Mouse (Mus musculus) urinary bladder, postnatal 36 days (tissue): ENCODE measurements at regions not wholly inside any gene's neighbourhood (a gene's known extent, or its start where the extent isn't known, plus 50 kb on each side); places are given as distances from the start of the nearest gene placed in this dataset.
A peak's percentile ranks its signal among the peaks of the same experiment; 100 is the strongest.

Source experiments
- DNase-seq, 2 experiments: peaks; one replicate each; pipeline ENCODE4 v3.0.0; 2022; ENCODE audit warnings: low spot score in 2 of 2, mixed read lengths in 1 of 2

DNA sequence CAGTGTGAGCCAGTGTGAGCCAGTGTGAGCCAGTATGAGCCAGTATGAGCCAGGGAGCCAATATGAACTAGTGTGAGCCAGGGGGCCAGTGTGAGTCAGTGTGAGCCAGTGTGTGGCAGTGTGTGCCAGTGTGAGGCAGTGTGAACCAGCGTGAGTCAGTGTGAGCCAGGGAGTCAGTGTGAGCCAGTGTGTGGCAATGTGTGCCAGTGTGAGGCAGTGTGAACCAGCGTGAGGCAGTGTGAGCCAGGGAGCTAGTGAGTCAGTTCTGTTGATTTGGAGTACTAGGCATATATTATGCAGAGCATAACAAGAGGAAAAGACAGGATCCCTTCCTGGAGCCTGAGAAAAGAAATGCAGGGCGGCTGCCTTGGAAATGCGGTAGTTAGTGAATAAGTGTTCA, 82.7 kb upstream of the Zfhx3 start:
- DNase-seq: no peak

DNA sequence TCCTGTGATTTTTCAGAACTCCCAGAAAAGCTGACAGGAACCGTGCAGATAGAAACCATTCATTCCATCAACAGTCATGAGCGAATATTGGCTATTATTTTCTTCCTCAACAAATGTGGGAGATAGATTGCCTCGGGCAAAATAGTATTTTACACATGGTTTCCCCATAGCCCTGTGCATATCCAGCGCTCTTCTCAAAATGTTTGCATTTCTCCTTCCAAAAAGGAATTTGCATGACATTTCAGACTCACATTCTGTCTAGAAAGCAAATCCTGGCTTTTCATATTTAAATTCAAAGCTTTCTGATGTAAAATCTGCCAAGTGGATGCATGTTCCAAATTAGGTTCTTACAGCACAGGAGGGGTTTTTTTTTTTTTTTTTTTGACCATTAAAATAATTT, 82.2 kb upstream of the Zfhx3 start:
- no peak for DNase-seq

DNA sequence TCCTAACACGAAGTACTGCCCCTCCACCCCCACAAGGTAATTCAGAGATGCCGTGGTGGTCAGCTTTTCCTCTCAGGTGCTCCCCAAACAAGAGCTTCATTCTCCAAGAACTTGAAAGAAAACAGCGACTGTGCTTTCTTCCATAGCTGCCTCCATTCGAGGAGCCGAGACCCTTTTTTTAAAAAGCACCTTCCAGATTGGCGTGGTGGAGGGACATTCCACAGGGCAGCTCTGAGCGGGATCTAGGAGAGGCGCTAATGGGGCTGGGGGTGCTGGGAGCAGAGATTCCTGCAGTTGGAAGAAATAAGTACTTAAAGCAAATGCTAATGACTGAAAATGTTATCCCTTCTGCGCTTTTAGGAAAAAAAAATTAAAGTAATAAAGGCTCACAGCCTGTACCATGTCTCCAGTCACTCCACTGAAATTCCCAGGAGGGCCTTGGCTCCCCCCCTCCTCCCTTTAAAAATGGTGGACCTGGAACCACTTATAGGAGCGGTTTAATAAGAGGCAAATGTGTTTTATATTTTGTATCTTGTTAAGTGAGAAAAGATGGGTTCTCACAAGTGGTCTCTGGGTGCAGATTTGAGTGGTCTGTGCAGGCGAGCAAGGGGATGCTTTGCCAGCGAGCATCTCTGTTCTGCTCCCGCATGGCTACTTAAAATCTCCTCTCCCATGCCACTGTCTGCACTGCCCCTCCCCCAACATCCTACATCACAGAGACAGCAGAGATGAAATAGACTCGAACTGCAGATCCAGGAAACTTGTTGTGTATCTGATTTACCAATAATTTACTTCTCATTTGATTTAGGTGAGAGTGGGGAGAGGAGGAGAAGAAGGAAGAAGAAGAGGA, 77.4 kb upstream of the Zfhx3 start:
- no peak for DNase-seq

DNA sequence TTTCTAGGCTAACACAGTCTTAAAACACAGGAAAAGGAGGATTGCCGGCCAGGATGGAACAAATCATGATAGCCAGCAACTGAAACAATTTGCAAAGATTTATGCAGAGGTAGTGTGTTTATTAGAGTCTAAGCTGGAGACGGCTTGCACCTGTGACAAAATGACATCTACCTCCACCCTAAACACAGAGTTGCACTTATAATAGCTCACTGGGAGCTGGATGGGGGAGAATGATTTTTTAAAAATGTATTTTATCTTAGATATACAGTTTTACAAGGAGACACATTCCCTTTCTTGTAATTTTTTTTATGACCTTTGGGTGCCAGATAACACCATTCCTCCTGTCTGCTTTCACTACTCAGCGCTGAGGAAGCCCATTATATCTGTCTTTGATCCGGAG, 76.7 kb upstream of the Zfhx3 start:
- no peak for DNase-seq

DNA sequence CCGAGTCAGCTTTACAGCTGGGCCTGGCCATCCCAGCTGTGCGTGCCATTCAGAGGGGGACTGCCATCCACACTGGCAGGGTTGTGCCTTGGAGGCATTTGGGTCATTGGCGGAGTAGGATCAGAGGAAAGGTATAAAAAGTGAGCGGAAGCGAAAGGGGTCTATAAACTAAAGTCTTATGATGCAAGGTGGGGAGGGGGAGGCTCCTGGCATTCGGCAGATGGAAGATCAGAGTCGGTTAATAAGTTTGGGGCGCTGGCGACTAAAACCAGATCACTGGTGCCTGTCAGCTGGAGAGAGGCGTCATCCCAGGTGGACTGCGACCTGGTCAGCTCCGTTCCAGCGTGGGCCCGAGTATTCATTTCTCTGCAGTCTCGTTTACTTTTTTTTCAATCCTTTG, 70.7 kb upstream of the Zfhx3 start:
- no peak for DNase-seq

DNA sequence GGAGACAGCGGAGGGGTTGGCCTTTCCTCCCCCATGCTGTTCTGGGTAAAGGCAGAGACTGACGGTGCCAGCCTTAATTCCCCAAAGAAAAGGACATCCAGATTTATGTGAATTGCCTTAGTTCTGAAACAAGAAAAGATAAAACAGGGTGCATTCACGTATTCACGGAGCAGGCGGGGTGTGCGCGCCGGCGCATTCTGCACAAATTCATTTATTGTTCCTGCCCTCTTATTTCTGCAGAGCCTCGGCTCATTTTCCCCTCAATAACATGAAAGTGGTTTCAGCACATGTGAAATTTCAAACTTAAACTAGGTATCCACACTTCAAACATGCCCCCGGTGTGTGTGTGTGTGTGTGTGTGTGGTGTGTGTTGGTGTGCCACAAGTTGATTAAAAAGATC, 70.3 kb upstream of the Zfhx3 start:
- no peak for DNase-seq

DNA sequence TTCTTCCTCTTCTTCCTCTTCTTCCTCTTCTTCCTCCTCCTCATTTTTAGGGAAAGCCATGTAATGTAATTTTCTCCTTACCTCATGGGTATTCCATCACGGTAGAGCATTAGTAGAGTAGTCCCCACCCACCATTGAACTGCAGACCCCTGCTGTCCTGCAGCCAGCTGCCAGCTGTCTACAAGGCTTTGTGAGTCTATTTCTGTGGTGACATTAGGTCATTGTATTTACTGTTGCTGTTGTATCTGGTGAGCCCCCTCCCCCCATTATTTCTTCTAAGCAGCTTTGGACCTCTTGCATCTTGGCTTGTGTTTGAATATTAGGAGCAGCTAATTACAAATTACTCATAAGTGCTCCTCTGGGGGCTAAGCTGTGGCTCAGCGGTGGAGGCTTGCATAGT, 66.0 kb upstream of the Zfhx3 start:
- DNase-seq: no peak

DNA sequence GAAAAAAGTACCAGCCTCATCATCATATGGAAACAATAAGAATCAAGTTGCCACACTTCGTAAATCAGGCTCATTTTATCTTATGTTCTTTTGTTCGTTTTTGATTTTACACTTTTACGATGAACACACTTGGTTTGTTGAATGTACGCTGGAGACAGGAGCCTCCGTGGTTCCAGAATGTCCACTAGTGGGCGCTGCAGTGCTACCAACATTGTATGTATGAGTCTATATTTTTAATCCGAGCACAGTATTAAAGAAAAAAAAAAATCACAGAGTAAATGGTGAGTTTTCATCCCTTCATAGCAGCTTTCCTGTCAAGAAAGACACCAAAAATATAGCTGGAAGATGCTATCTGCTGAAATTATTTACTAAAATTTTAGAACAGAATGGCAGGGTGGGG, 60.6 kb upstream of the Zfhx3 start:
- peak; percentile 47 to 60 for DNase-seq

DNA sequence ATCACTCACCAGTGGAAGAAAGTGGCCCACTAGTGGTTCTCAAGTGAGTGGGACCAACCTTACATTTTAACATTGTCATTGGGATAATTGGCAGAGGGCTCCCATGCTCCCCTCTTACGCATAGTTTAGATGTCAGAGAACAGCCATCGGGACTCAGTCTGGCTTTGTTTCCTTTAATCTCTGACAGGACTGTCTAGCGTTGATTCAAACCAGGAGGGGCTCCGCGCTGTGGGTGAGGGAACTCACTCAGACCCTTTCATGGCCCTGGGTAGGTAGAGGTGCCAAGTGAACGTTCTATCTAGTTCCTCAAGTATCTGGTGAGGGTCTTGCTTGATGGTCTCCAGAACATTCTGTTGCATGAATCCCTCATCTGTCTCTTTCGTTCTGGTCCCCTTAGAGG, 56.9 kb upstream of the Zfhx3 start:
- DNase-seq: no peak

DNA sequence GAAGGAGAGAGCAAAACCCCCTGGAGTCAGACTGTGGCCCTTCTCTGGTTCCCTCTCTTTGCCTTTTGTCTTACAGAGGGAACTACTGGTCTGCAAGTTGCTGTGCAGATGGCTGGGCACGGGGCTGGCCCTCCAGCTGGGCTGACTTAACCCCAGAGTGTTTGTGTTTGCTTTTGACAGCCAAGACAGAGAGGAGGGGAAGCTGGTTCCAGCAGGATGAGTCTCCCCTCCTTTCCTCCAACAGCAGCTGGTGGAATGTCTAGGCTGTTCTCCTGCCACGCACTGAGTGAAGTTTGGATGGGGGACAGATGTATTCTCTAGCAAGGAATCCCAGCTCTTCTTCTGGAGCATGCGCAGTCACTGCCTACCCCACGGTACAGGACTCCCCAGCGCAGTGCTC, 56.5 kb upstream of the Zfhx3 start:
- DNase-seq: no peak

DNA sequence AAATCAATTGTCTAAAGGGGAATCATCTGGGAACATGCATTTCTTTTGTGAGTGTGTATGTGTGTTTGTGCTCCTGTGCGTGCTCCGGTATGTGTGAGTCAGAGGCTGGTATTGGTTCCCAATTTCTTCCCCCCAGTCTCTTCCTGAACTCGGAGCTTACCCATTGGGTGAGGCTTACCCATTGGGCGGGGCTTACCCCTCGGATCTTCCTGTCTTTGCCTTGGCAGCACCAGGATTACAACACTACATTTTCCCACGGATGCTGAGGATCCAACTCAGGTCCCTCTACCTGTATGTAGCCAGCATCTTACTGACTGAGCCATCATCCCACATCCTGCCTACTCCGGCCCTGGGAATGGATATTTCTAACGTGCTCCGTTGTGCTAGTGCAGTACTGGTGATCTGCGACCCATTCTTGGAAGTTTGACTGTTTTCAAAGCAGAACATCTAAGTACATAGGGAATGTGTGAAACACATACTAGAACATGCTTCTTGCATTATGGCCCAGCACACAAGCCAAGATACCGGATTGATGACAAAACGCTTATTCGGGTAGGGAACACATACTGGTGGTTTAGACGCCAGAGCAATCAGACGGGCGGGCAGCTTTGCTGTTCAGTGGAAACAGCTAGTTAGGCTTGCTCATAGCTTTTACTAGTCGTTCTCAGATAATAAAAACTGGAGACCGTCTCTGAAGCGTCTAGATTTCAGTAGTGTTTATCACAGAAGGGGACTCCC, 55.8 kb upstream of the Zfhx3 start:
- no peak for DNase-seq

DNA sequence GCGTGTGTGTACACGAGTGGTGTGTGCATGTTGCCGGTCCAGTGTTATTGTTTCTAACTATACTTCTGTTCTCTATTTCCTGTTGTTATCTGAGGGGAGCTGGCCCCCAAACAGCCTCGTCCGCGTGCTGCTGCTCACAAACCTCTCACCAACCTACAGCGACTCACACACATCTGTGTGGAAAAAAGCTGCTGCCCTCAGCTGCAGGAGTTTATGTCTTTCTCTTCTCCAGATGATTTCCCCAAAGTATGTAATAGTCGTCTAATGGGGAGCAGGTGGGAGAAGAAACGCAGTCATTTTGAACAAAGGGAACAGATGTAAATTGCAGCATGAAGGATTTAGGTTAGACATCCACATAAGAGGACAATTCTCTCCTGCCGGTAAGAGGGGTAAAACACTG, 55.1 kb upstream of the Zfhx3 start:
- no peak for DNase-seq

DNA sequence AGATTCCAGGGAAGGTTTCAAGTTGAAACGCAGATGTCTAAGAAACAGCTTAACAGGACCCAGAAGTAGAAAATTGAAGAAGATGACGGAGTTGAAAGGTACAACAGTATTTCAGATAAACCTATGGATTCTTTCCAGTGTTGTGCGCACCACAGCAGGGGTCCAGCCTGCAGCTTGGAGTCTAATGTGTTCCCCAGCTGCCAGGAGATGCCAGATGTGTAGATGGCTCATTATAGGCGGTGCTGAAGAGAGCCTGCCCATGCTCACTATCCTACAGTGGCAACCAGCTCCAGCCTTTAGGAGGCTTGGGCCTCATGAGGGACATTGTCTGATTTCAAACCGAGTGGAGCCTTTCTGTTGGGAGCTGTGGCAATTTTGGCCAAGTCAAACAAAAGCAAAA, 51.5 kb upstream of the Zfhx3 start:
- no peak for DNase-seq
